Mouse (Mus musculus) heart, postnatal 0 days (tissue): ENCODE results near the gene Lrrc45.

ENCODE experiments used
- CTCF ChIP-seq: IDR thresholded peaks from 2 replicates; pipeline ENCODE4 v1.5.1; 2016; ENCODE audit warnings: antibody characterized with exemption, control low read depth, low read depth
- EP300 ChIP-seq: IDR thresholded peaks from 2 replicates; pipeline ENCODE4 v1.6.1; 2016; ENCODE audit warnings: antibody characterized with exemption, low read depth

GRCm38 (mm10) chr11:120733521-120733920 is 19.8 kb downstream of the Lrrc45 start:
- TF ChIP-seq CTCF (no peak), EP300 (no peak)
